Mouse (Mus musculus): ENCODE data around the gene Arf5. TPM values are rescaled to one million over a fixed set of nuclear protein-coding genes. Genes with fewer than 3 reads are reported as not detected.

Arf5 gene
- polyA plus RNA-seq, 1 experiment from 2014 or later, result 390 TPM

GRCm38 (mm10) chr6:28422651-28423290, 589 bp upstream of the Arf5 start:
- Histone ChIP-seq H3K36me3 (ENCODE audit: control insufficient read depth, insufficient read depth, low read length) (peaks cover 33% of the 10 kb centered on the region), H3K9ac (replicated peaks; ENCODE audit: low read length) (no peak overlapping the region), H3K4me2 (ENCODE audit: low read length) (peak overlapping the region; percentile 63), H3K4me3 (replicated peaks; ENCODE audit: low read depth, low read length) (peak overlapping the region; percentile 75), H3K27me3 (ENCODE audit: control insufficient read depth, insufficient read depth, low read length) (no peaks in the 10 kb centered on the region), H3K4me1 (ENCODE audit: control insufficient read depth, insufficient read depth, low read length) (peaks cover 26% of the 10 kb centered on the region), H3K27ac (replicated peaks; ENCODE audit: low read depth, low read length) (0 out of 2 replicates have a peak overlapping the region, but pooled peaks have one; percentile 77), H3K9me3 (ENCODE audit: control insufficient read depth, low read length) (no peaks in the 10 kb centered on the region)
- ATAC-seq (ENCODE audit: low FRiP score, low TSS enrichment), result peak; percentile 1; the same call in 1 of the 2 replicates
- 70% methylated on average over 15 of the region's 15 CpGs for WGBS
- DNase-seq, result no peak

GRCm38 (mm10) chr6:28423767-28424695, 671 bp downstream of the Arf5 start:
- WGBS, result 11% methylated on average over 45 of the region's 46 CpGs
- no peaks in the 10 kb centered on the region for H3K27me3 ChIP-seq (ENCODE audit: control insufficient read depth, insufficient read depth, low read length)
- peaks cover 20% of the 10 kb centered on the region for H3K36me3 ChIP-seq (ENCODE audit: control insufficient read depth, insufficient read depth, low read length)
- ATAC-seq (ENCODE audit: low FRiP score, low TSS enrichment) (peak; percentile 55), DNase-seq (peak; percentile 63)
- H3K9ac ChIP-seq (replicated peaks; ENCODE audit: low read length), result peak overlapping the region; percentile 95
- H3K4me1 ChIP-seq (ENCODE audit: control insufficient read depth, insufficient read depth, low read length), result peaks cover 26% of the 10 kb centered on the region
- H3K27ac ChIP-seq (replicated peaks; ENCODE audit: low read depth, low read length), result peak overlapping the region; percentile 77
- H3K4me2 ChIP-seq (ENCODE audit: low read length), result peak overlapping the region; percentile 63
- H3K9me3 ChIP-seq (ENCODE audit: control insufficient read depth, low read length), result no peaks in the 10 kb centered on the region
- H3K4me3 ChIP-seq (replicated peaks; ENCODE audit: low read depth, low read length), result peak overlapping the region; percentile 75

- 98% methylated on average over 6 of the region's 6 CpGs for WGBS
- H3K9me3 ChIP-seq (ENCODE audit: control insufficient read depth, low read length), result no peaks in the 10 kb centered on the region
- no peak overlapping the region for H3K4me3 ChIP-seq (replicated peaks; ENCODE audit: low read depth, low read length)
- peaks cover 18% of the 10 kb centered on the region for H3K36me3 ChIP-seq (ENCODE audit: control insufficient read depth, insufficient read depth, low read length)
- H3K9ac ChIP-seq (replicated peaks; ENCODE audit: low read length), result no peak overlapping the region
- ATAC-seq (ENCODE audit: low FRiP score, low TSS enrichment) (no peak), DNase-seq (no peak)
- no peaks in the 10 kb centered on the region for H3K27me3 ChIP-seq (ENCODE audit: control insufficient read depth, insufficient read depth, low read length)
- H3K27ac ChIP-seq (replicated peaks; ENCODE audit: low read depth, low read length), result no peak overlapping the region
- H3K4me2 ChIP-seq (ENCODE audit: low read length), result peak overlapping the region; percentile 63
- H3K4me1 ChIP-seq (ENCODE audit: control insufficient read depth, insufficient read depth, low read length), result peaks cover 26% of the 10 kb centered on the region
Observed at GRCm38 (mm10) chr6:28425019-28425418, 1.7 kb downstream of the Arf5 start.

DNA sequence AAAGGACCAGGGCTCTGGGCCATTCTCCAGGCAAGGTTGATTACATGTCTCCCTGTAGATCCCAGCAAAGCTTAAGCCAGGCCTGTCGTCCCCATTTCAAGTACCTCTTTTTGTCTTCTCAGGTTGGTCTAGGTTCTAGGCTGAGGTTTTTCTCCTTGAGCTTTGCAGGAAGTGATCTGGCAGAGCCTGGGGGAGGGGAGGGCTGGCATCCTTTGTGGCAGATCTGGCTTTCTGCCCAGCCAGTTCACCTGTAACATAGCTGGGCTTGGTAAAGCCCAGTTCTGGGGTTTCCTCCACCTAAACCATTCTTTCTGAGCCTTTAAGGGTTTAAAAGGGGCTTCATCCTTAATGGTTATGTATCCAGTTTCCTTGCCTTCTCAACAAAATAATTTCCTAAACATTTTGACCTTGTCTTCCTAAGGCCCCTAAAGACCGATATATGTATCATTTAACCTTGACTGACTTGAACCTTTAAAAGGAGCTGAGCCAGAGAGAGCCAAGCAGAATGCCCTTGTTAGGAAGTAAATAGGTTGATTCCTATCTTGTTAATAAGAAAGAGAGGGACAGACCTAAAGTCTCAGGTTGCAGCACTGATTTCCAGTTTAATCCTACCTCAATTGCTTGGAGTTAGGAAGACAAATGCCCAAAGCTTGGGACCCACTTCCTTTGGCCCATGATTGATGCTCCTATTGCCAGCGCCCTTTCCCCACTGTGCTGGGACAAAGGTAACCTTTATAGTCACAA, 3.9 kb downstream of the Arf5 start, which contains the start of gene Fscn3:
Fscn3 (plus strand) TSS at position 694 of the 744 bp plus-strand sequence.
- H3K4me3 ChIP-seq (replicated peaks; ENCODE audit: low read depth, low read length), result no peak within 1 kb of the TSS
- H3K4me1 ChIP-seq (ENCODE audit: control insufficient read depth, insufficient read depth, low read length), result peaks cover 10% of the 10 kb centered on the region
- no peaks in the 10 kb centered on the region for H3K27me3 ChIP-seq (ENCODE audit: control insufficient read depth, insufficient read depth, low read length)
- H3K4me2 ChIP-seq (ENCODE audit: low read length), result no peak within 1 kb of the TSS
- no peak within 1 kb of the TSS for H3K9ac ChIP-seq (replicated peaks; ENCODE audit: low read length)
- WGBS, result 86% methylated on average over 3 of the region's 3 CpGs
- peaks cover 18% of the 10 kb centered on the region for H3K36me3 ChIP-seq (ENCODE audit: control insufficient read depth, insufficient read depth, low read length)
- H3K9me3 ChIP-seq (ENCODE audit: control insufficient read depth, low read length), result no peaks in the 10 kb centered on the region
- DNase-seq (no peak), ATAC-seq (ENCODE audit: low FRiP score, low TSS enrichment) (no peak)
- H3K27ac ChIP-seq (replicated peaks; ENCODE audit: low read depth, low read length), result no peak within 1 kb of the TSS

GRCm38 (mm10) chr6:28428290-28428689, 4.9 kb downstream of the Arf5 start, which contains the start of gene Gcc1:
TSS of gene Gcc1 (minus strand) at chr6:28428390.
- no peak within 1 kb of the TSS for H3K4me3 ChIP-seq (replicated peaks; ENCODE audit: low read depth, low read length)
- WGBS, result 91% methylated on average over 3 of the region's 3 CpGs
- H3K9me3 ChIP-seq (ENCODE audit: control insufficient read depth, low read length), result no peaks in the 10 kb centered on the region

GRCm38 (mm10) chr6:28429870-28430269, 6.5 kb downstream of the Arf5 start:
- Histone ChIP-seq H3K4me1 (ENCODE audit: control insufficient read depth, insufficient read depth, low read length) (peaks cover 3% of the 10 kb centered on the region; the same call in 1 of the 2 replicates), H3K27me3 (ENCODE audit: control insufficient read depth, insufficient read depth, low read length) (no peaks in the 10 kb centered on the region), H3K9me3 (ENCODE audit: control insufficient read depth, low read length) (no peaks in the 10 kb centered on the region), H3K4me3 (replicated peaks; ENCODE audit: low read depth, low read length) (no peak overlapping the region), H3K27ac (replicated peaks; ENCODE audit: low read depth, low read length) (no peak overlapping the region), H3K9ac (replicated peaks; ENCODE audit: low read length) (no peak overlapping the region), H3K36me3 (ENCODE audit: control insufficient read depth, insufficient read depth, low read length) (peaks cover 18% of the 10 kb centered on the region), H3K4me2 (ENCODE audit: low read length) (no peak overlapping the region)
- 90% methylated on average over 11 of the region's 11 CpGs for WGBS
- no peak for ATAC-seq (ENCODE audit: low FRiP score, low TSS enrichment)
- DNase-seq, result no peak

More at GRCm38 (mm10) chr6:28428290-28428689, 4.9 kb downstream of the Arf5 start, which contains the start of gene Gcc1:
- no peak within 1 kb of the TSS for H3K27ac ChIP-seq (replicated peaks; ENCODE audit: low read depth, low read length)
- no peak for ATAC-seq (ENCODE audit: low FRiP score, low TSS enrichment)
- no peak for DNase-seq
- peaks cover 10% of the 10 kb centered on the region; the same call in 1 of the 2 replicates for H3K4me1 ChIP-seq (ENCODE audit: control insufficient read depth, insufficient read depth, low read length)
- H3K4me2 ChIP-seq (ENCODE audit: low read length), result no peak within 1 kb of the TSS
- H3K27me3 ChIP-seq (ENCODE audit: control insufficient read depth, insufficient read depth, low read length), result no peaks in the 10 kb centered on the region
- H3K9ac ChIP-seq (replicated peaks; ENCODE audit: low read length), result no peak within 1 kb of the TSS
- peaks cover 18% of the 10 kb centered on the region for H3K36me3 ChIP-seq (ENCODE audit: control insufficient read depth, insufficient read depth, low read length)

DNA sequence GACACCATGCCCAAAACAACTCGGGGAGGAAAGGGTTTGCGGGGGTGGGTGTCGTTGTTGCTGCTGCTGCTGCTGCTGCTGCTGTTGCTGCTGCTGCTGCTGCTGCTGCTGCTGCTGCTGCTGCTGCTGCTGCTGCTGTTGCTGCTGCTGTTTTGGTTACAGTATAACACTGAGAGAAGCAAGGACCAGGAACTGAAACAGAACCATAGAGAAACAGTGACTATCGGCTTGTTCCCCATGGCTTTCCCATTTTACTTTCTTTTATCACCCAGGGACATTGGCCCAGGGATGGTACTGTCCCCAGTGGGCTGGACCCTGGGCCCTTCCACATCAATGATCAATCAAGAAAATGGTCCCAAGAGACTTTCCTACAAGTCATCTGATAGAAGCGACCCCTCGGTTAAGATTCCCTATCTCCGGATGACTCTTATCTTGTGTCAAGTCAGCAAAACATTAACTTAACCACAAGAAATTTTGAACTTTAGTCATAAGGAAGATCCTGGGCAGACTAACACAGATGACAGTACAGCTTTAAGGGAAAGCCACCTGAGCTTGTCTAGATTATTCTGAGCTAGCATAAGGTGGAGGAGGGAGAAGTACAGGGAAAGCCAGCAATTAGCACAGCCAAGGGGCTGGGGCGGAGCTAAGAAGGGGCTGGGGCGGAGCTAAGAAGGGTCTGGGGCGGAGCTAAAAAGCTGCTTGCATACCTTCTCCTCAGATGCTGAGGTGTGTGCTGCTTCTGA, 7.6 kb downstream of the Arf5 start:
- Histone ChIP-seq H3K4me1 (ENCODE audit: control insufficient read depth, insufficient read depth, low read length) (no peaks in the 10 kb centered on the region), H3K9ac (replicated peaks; ENCODE audit: low read length) (no peak overlapping the region), H3K4me2 (ENCODE audit: low read length) (no peak overlapping the region), H3K9me3 (ENCODE audit: control insufficient read depth, low read length) (no peaks in the 10 kb centered on the region), H3K4me3 (replicated peaks; ENCODE audit: low read depth, low read length) (no peak overlapping the region), H3K27ac (replicated peaks; ENCODE audit: low read depth, low read length) (no peak overlapping the region), H3K27me3 (ENCODE audit: control insufficient read depth, insufficient read depth, low read length) (no peaks in the 10 kb centered on the region), H3K36me3 (ENCODE audit: control insufficient read depth, insufficient read depth, low read length) (peaks cover 12% of the 10 kb centered on the region)
- 82% methylated on average over 10 of the region's 10 CpGs for WGBS
- DNase-seq, result no peak
- no peak for ATAC-seq (ENCODE audit: low FRiP score, low TSS enrichment)

- ATAC-seq (ENCODE audit: low FRiP score, low TSS enrichment), result no peak
- H3K9me3 ChIP-seq (ENCODE audit: control insufficient read depth, low read length), result no peaks in the 10 kb centered on the region
- H3K27ac ChIP-seq (replicated peaks; ENCODE audit: low read depth, low read length), result no peak overlapping the region
- DNase-seq, result no peak
- H3K9ac ChIP-seq (replicated peaks; ENCODE audit: low read length), result no peak overlapping the region
- H3K4me2 ChIP-seq (ENCODE audit: low read length), result no peak overlapping the region
- no peaks in the 10 kb centered on the region for H3K4me1 ChIP-seq (ENCODE audit: control insufficient read depth, insufficient read depth, low read length)
- WGBS, result 73% methylated on average over 6 of the region's 6 CpGs
- H3K36me3 ChIP-seq (ENCODE audit: control insufficient read depth, insufficient read depth, low read length), result peaks cover 7% of the 10 kb centered on the region; the same call in 1 of the 2 replicates
- no peaks in the 10 kb centered on the region for H3K27me3 ChIP-seq (ENCODE audit: control insufficient read depth, insufficient read depth, low read length)
- no peak overlapping the region for H3K4me3 ChIP-seq (replicated peaks; ENCODE audit: low read depth, low read length)
Observed at GRCm38 (mm10) chr6:28431538-28431855, 8.1 kb downstream of the Arf5 start.
